Mouse (Mus musculus) lung, adult 2 months (tissue): ENCODE measurements around the gene Nol3. TPM values are rescaled to one million over a fixed set of nuclear protein-coding genes. Genes with fewer than 3 reads are reported as not detected.

Experiments
- DNase-seq: peaks from one replicate; pipeline ENCODE4 v3.0.0; 2022
- H3K4me1 ChIP-seq: fragments of 200-500 bp; 2 replicates; pipeline ENCODE4 v1.6.1; 2011; ENCODE audit warnings: low read length; ENCODE audit not compliant: control insufficient read depth, insufficient read depth
- H3K4me3 ChIP-seq: fragments of 200-500 bp; replicated peaks from 2 replicates; pipeline ENCODE3; 2011; ENCODE audit warnings: low read depth, mild to moderate bottlenecking, control low read depth, low read length; ENCODE audit errors: extremely low read depth
- CTCF ChIP-seq: fragments of 200-500 bp; IDR thresholded peaks from 2 replicates; pipeline ENCODE4 v1.5.1; 2011; ENCODE audit warnings: mild to moderate bottlenecking, low read length, control low read depth; ENCODE audit not compliant: insufficient read depth
- POLR2A ChIP-seq: fragments of 200-500 bp; IDR thresholded peaks from 2 replicates; pipeline ENCODE4 v1.6.1; 2011; ENCODE audit warnings: low read depth, mild to moderate bottlenecking, control low read depth, low read length, borderline replicate concordance; ENCODE audit errors: extremely low read depth
- WGBS: fragments of 180-500 bp; shearing (Covaris S2); methylation state at CpG from one replicate; pipeline ENCODE4 v1.1.7; 2018; 5-methylcytosine and 5-hydroxymethylcytosine counted together
- polyA plus RNA-seq: library from polyadenylated mRNA; depleted of rRNA; stranded (reverse); fragments of >200 nt; gene quantifications from 2 replicates; pipeline ENCODE4 v1.2.3, GENCODE M21; 2012

The Nol3 gene
- polyA plus RNA-seq, 1 experiment, result 10.7 TPM

GRCm38 (mm10) chr8:105253766-105254151 lies 22.2 kb upstream of the Nol3 start:
- TF ChIP-seq POLR2A, result no peak
- no peak for TF ChIP-seq CTCF
- Histone ChIP-seq H3K4me3 (no peak overlapping the region), H3K4me1 (peaks cover 12% of the 10 kb centered on the region)
- WGBS, result 47% methylated on average over 20 of the region's 20 CpGs
- DNase-seq, result no peak

- peak; percentile 65 for TF ChIP-seq CTCF
- TF ChIP-seq POLR2A, result peak; percentile 24; the same call in 1 of the 2 replicates
- under 1% methylated on average over 72 of the region's 74 CpGs for WGBS
Measured at GRCm38 (mm10) chr8:105254152-105254965, 21.6 kb upstream of the Nol3 start.

GRCm38 (mm10) chr8:105254966-105255350 lies 21.0 kb upstream of the Nol3 start, which contains the start of gene B3gnt9:
Gene B3gnt9 (minus strand): TSS chr8:105255153.
- peak; percentile 59 for DNase-seq
- Histone ChIP-seq H3K4me3 (peak within 1 kb of the TSS; percentile 61), H3K4me1 (peaks cover 12% of the 10 kb centered on the region)
- TF ChIP-seq POLR2A (no peak), CTCF (no peak)
- 5% methylated on average over 14 of the region's 14 CpGs for WGBS

More at GRCm38 (mm10) chr8:105254152-105254965, 21.6 kb upstream of the Nol3 start:
- peaks cover 12% of the 10 kb centered on the region for H3K4me1 ChIP-seq
- peak overlapping the region; percentile 61 for H3K4me3 ChIP-seq
- peak; percentile 86 for DNase-seq

- TF ChIP-seq POLR2A (no peak), CTCF (no peak)
- Histone ChIP-seq H3K4me1 (peaks cover 16% of the 10 kb centered on the region), H3K4me3 (no peak overlapping the region)
- WGBS, result 82% methylated on average over 7 of the region's 7 CpGs
- DNase-seq, result no peak
Measured at GRCm38 (mm10) chr8:105257318-105258114, 18.4 kb upstream of the Nol3 start.

GRCm38 (mm10) chr8:105258911-105259720 lies 16.8 kb upstream of the Nol3 start:
- TF ChIP-seq CTCF, result no peak
- no peak for TF ChIP-seq POLR2A
- peak overlapping the region; percentile 37 for H3K4me3 ChIP-seq
- WGBS, result 40% methylated on average over 55 of the region's 55 CpGs
- peaks cover 16% of the 10 kb centered on the region for H3K4me1 ChIP-seq
- DNase-seq, result peak; percentile 38

GRCm38 (mm10) chr8:105259721-105260320 lies 16.1 kb upstream of the Nol3 start:
- peak; percentile 82 for DNase-seq
- Histone ChIP-seq H3K4me3 (peak overlapping the region; percentile 46), H3K4me1 (peaks cover 14% of the 10 kb centered on the region)
- peak; percentile 62 for TF ChIP-seq CTCF
- no peak for TF ChIP-seq POLR2A
- 4% methylated on average over 30 of the region's 30 CpGs for WGBS

GRCm38 (mm10) chr8:105260371-105261099 lies 15.4 kb upstream of the Nol3 start:
- Histone ChIP-seq H3K4me3 (no peak overlapping the region), H3K4me1 (peaks cover 11% of the 10 kb centered on the region)
- WGBS, result 73% methylated on average over 7 of the region's 7 CpGs
- TF ChIP-seq CTCF (no peak), POLR2A (no peak)
- DNase-seq, result no peak

- DNase-seq, result no peak
- Histone ChIP-seq H3K4me3 (no peak overlapping the region), H3K4me1 (peaks cover 11% of the 10 kb centered on the region)
- 78% methylated on average over 12 of the region's 12 CpGs for WGBS
- TF ChIP-seq CTCF, result no peak
- TF ChIP-seq POLR2A, result no peak
Measured at GRCm38 (mm10) chr8:105261326-105261980, 14.5 kb upstream of the Nol3 start.
